Mouse (Mus musculus) embryonic fibroblast, embryonic 13.5 days (primary cell): ENCODE results near the gene Myh9.

Source experiments
- CTCF ChIP-seq: IDR thresholded peaks from 2 replicates; pipeline ENCODE4 v1.5.1; 2011; ENCODE audit warnings: mild to moderate bottlenecking, control low read depth, low read length, moderate library complexity, borderline replicate concordance; ENCODE audit not compliant: insufficient read depth
- POLR2A ChIP-seq: IDR thresholded peaks from 2 replicates; pipeline ENCODE4 v1.6.1; 2011; ENCODE audit warnings: low read depth, mild to moderate bottlenecking, control low read depth, low read length, moderate library complexity

DNA sequence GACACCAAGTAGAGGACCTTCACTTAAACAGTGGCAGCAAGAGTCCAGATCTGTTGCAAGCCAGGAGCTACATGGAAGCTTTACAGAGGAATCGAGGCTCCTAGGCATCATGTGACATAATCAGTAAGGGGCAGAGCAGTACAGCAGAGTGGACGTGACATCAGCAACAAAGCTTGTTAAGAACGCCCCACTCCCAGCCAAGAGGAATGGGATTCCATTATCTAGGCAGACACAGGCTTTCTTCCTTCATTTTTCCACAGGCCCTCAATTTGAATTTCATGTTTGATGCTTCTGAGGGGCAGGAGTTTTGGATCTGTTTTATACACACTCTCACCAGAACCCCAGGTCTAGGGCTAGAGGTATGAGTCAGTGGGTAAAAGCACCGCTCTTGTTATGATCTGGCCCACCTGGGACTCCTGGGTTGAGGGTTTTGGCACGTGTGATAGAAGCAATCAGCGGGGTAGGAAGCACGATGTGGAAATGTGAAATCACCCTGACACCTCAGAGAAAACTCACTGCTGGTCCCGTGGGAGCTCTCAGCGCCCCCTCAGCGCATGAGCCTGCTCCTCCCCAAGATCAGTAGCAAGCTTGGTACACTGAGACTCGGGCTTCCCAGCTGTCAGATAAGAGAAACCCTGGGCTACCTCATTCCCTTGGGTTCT lies 30.7 kb downstream of the Myh9 start:
- no peak for TF ChIP-seq POLR2A
- no peak for TF ChIP-seq CTCF
